Mouse (Mus musculus) large intestine, adult 2 months (tissue): ENCODE measurements around the gene Lcmt2. TPM values are rescaled to one million over a fixed set of nuclear protein-coding genes. Genes with fewer than 3 reads are reported as not detected.

Experiments
- DNase-seq: peaks from one replicate; pipeline ENCODE4 v3.0.0-alpha.2; 2012; ENCODE audit warnings: low read depth, low spot score
- WGBS: fragments of 180-500 bp; shearing (Covaris S2); methylation state at CpG from one replicate; pipeline ENCODE4 v1.1.7; 2018; 5-methylcytosine and 5-hydroxymethylcytosine counted together
- polyA plus RNA-seq: library from polyadenylated mRNA; depleted of rRNA; stranded (reverse); fragments of >200 nt; gene quantifications from 2 replicates; pipeline ENCODE4 v1.2.3, GENCODE M21; 2012; rRNA removed

Lcmt2 gene
- polyA plus RNA-seq: 8.6 and 9.3 TPM in 2 replicates

GRCm38 (mm10) chr2:121140018-121140882 is at the start of gene Lcmt2, which contains the start of gene Adal:
Gene Lcmt2, minus strand, starts transcription at chr2:121140653.
Gene Adal, plus strand, starts transcription at chr2:121140428.
- peak; percentile 59 for DNase-seq
- WGBS: under 1% methylated on average over 87 of the region's 87 CpGs

- DNase-seq: no peak
- 62% methylated on average over 1 of the region's 1 CpGs for WGBS
Measured at GRCm38 (mm10) chr2:121188530-121188929, 48.1 kb upstream of the Lcmt2 start.

- DNase-seq: no peak
- WGBS: 94% methylated on average over 7 of the region's 7 CpGs
Measured at GRCm38 (mm10) chr2:121184142-121184541, 43.7 kb upstream of the Lcmt2 start.

GRCm38 (mm10) chr2:121183431-121183830 is 43.0 kb upstream of the Lcmt2 start:
- no peak for DNase-seq
- 50% methylated on average over 5 of the region's 5 CpGs for WGBS

DNA sequence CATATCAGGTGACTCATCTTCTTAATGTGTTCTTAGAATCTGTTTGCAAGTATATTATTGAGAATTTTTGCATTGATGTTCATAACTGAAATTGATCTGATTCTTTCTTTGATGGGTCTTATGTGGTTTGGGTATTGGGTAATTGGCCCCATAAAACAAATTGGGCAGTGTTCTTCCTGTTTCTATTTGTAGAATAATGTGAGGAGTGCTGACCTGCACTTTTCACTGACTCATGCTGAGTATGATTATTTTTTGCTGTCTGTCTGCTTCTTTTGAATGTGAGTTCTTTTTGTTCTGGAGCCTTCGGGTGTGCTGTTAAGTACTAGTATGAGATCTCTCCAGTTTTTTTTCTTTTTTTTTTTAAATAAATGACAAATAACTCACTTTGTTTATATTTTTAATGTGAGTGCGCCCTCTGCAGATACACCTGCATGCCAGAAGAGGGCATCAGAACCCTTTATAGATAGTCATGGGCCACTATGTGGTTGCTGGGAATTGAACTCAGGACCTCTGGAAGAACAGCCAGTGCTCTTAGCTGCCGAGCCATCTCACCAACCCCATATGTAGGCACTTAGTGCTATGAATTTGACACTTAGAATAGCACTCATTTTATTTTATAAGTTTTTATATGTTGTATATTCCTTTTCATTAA is 38.5 kb upstream of the Lcmt2 start:
- no peak for DNase-seq
- WGBS: 93% methylated on average over 3 of the region's 3 CpGs

DNA sequence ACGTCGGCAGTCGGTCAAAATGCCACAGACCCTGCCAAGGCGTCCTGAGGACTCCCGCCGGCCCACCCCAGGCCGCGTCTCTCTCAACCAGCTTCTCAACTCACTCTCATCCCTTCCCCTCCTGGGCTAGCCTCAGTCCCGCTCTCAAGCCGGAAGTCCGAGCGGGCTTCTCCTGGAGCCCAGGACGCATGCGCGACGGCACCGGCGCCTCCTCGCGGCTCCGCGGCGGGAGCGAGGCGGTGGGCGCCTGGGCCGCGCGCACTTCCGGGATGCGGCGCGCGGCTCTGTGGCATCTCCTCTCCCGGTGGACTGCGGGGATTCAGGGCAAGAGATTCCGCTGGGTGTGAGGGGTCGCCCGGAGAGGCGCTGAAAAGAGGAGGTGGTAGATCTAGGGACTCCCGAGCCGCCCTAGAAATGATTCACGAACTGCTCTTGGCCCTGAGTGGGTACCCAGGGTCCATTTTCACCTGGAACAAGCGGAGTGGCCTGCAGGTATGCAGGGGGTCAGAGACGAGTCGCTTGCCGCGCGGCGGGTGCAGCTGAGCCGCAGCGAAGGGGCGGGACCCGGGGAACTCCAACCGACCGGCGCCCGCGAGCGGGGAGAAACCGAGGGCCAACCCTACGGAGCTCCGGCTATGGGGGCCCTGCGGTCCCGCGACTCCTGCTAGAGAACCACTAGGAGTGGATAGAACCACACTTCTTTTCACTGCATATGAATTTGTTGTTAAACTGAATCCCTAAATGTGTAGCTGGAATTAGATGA is 30.7 kb upstream of the Lcmt2 start, which contains the start of gene Zscan29:
TSS of gene Zscan29 (minus strand) at position 146 of the 763 bp plus-strand sequence.
- under 1% methylated on average over 66 of the region's 66 CpGs for WGBS

DNA sequence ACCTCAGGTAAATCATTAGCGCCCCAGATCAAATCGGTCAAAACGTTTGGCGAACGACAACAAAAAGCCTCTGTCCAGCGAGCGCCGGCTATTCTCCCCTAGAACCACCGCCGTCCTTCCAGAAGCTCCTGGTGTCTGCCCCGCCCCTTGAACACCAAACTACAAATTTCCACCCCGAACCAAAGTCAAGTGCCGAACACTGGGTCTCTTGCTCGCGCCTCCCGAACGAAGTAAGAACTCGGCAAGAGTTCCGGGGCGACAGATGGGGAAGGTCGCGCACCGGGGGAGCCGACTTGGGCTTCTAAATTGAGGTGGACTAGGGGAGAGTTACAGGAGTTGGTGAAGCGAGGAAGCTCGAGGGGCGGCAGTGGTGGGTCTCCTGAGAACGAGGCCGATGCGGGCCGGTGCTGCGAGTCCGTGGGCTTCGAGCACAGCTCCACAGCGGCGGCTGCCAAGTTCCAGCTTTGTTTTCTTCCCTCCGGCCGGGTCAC is 30.1 kb upstream of the Lcmt2 start, which contains the start of gene Tubgcp4:
TSS of gene Tubgcp4 (plus strand) at position 174 of the 491 bp plus-strand sequence.
- under 1% methylated on average over 38 of the region's 38 CpGs for WGBS

More for the DNA sequence above, 30.7 kb upstream of the Lcmt2 start, which contains the start of gene Zscan29:
- peak; percentile 65 for DNase-seq

DNA sequence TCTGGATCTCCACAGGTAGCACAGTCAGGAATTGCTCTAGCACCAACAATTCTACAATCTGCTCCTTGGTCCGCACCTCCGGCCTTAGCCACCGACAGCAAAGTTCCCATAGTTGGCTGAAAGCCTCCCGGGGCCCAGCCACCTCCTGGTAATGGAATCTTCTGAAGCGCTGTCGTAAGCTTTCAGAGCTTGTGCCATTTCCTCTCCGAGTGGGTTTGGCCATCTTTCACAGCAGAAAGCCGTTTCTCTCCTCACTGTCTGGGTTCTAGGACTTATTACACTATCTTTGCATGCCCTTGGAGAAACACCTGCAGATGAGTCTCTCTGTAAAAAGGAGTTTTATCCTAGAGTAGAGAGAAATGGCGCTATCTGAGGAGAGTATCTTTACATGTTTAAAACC is 29.4 kb upstream of the Lcmt2 start:
- under 1% methylated on average over 9 of the region's 9 CpGs for WGBS
- DNase-seq: no peak

More for the DNA sequence above, 30.1 kb upstream of the Lcmt2 start, which contains the start of gene Tubgcp4:
- no peak for DNase-seq

- 39% methylated on average over 4 of the region's 4 CpGs for WGBS
- DNase-seq: no peak
Measured at GRCm38 (mm10) chr2:121169173-121169572, 28.7 kb upstream of the Lcmt2 start.

DNA sequence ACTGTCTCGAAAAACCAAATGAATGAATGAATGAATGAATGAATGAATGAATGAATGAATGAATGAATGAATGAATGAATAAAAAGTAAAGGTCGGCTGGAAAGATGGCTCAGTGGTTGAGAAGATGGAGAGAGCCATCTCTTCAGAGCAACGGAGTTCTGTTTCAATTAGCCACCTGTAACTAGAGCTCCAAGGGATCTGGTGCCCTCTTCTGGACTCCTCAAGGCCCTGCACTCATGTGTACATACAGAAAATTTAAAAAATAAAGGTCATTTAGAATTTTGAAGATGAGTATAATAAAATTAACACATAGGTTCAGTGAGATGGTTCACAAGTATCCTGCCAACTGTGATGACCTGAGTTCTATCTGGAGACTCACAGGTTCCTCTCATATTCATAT is 12.6 kb upstream of the Lcmt2 start:
- WGBS: 91% methylated on average over 3 of the region's 3 CpGs

DNA sequence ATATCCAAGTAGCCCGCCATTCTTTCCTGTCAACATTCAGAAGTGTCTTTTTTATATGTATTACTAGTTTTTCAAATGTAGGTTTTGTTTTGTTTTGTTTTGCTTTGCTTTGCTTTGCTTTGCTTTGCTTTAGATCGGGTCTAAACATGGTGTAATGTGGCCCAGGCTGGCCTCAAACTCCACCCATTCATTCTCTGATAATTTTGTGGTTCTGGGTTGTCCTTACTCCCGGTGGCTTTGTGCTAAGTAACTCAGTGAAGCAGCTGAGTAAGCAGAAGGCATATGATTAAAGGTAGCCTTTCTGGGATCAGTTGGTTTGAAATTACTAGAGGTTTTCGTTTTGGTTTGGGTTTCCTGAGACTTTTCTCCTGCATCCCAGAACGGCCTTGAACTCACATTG is 9.2 kb upstream of the Lcmt2 start:
- no peak for DNase-seq
- 77% methylated on average over 5 of the region's 5 CpGs for WGBS

More for the DNA sequence above, 12.6 kb upstream of the Lcmt2 start:
- no peak for DNase-seq

DNA sequence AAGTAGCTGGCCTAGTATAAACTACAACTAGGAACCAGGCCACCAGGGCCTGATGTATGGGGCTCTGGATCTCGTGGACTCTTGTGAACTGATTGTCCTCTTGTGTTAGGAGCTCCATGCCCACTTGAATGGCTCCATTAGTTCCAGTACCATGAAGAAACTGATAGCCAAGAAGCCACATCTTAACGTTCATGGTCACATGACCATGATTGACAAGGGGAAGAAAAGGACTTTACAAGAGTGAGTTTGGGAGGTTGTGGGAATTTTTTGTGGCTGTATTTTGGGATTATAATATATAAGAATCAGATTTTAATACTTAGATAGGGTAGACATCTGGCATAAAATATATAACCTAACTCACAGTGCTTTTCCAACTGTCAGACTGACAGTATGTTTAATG is 2.0 kb upstream of the Lcmt2 start:
- DNase-seq: no peak
- 79% methylated on average over 2 of the region's 2 CpGs for WGBS

- 65% methylated on average over 16 of the region's 16 CpGs for whole genome bisulfite sequencing
- no peak for DNase-seq
Measured at GRCm38 (mm10) chr2:121141216-121142035, 973 bp upstream of the Lcmt2 start.

DNA sequence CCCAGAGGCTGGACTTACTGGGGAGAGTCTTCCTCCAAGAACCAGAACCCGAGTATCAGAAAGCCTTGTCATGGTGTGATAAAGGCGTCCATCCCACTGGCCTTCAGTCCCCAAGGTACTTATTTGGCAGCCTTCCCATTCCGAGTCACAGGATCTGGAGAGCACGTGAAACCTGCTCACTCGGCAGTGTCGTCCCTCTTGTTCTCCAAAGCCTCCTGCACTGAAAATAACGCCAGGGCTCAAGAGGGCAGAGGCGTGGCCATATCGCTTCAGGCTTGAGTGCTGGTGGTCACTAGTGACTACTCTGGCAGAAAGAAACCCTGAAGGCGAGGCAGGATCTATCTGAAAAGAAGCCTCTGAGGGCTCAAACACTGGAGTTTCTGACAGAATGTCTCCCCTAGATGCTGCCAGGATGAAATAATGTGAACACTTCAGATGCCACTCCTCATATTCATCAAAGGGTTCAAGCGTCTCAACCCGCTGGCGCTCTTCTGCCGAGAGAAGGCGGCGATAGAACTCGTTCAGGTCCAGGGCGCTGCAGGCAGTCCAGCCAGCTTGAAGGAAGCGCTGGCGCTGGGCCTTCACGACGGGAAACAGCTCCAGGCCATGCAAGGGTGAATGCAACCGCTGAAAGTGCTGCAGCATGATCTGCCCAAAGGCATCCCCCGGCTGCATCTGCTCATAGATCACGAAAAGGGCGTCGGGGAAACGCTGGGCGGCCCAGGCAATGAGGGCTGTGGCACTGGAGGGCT is 1.0 kb downstream of the Lcmt2 start:
- 9% methylated on average over 29 of the region's 29 CpGs for WGBS
- DNase-seq: no peak

DNA sequence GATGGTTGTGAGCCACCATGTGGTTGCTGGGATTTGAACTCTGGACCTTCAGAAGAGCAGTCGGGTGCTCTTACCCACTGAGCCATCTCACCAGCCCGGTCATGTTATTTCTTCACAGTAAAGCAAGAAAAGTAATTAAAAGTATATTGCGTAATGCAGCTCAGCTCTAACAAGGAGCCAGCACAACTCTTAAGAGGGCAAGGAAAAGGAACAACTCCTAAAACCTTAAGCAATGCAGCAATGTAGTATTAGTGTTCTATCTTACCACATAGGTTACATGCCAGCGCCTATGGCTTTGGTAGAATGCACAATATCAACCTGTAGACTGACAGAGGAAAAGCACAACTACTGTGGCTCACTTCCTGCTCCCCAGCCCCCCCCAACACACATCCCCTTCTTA is 3.1 kb downstream of the Lcmt2 start:
- no peak for DNase-seq
- WGBS: 59% methylated on average over 4 of the region's 4 CpGs

DNA sequence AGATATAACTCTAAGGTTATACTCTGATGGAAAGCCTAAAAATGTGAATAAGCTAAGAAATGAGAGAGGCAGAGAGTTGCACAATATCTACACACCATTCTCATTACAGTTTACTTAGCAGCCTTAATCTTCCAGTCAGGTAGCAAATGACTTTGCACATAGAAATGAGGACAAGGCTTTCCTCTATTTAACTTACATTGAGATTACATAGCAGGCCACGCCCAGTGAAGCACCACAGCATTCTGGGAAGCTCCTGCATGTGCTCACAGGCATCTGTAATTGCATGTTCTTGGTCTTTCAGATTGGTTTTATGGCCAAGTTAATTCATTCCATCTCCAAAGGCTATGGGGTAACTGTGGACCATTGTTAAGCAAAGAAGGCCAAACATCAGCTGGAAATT is 7.6 kb downstream of the Lcmt2 start:
- DNase-seq: no peak

DNA sequence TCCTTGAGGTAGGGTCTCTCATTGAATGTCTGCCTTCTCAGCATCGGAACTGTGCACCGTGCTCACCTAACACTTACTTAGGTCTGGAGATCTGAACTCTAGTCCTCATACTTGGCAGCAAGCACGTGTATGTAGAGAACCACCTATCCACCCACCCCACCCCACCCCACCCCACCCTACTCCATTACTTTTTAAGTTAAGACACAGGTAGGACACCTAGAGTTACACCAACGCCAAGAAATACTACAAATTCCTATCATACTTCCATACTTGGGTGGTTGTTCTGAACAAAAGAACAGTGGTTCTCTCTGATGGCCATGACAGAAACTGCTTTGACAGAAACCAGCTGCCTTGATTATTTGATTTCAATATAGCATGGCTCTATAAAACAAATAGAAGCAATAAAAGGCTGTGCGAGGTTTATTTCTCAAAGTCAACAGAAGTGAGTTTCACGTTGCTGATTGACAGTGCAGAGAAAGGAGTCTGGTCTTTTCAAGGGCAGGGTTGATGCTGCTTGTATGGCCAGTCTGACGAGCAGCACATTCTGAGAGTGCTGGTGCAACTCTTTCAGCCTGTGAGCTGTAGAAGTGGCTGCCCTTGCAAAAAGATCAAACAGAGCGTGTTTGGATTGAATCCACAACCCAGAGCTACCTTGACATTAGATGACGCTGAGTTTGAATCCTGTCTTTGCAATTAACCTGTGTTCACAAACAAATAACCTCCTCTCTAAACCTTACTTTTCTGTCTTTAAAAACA is 11.4 kb downstream of the Lcmt2 start:
- 18% methylated on average over 9 of the region's 9 CpGs for WGBS
- DNase-seq: no peak

More for the DNA sequence above, 7.6 kb downstream of the Lcmt2 start:
- WGBS: 69% methylated on average over 1 of the region's 1 CpGs
